Mouse (Mus musculus) erythroblast, adult 5-6 weeks (primary cell): ENCODE measurements around the gene Clpx. TPM values are rescaled to one million over a fixed set of nuclear protein-coding genes. Genes with fewer than 3 reads are reported as not detected.
A peak's percentile ranks its signal among the peaks of the same experiment; 100 is the strongest.
"Not testable (repeated sequence)": the region's sequence is repeated elsewhere in the genome, so short reads cannot be mapped to it uniquely, and the experiment has no call there.

ENCODE experiments used
- ATAC-seq: replicated peaks from 2 replicates; pipeline ENCODE4 v1.8.0; 2016; ENCODE audit warnings: moderate number of reproducible peaks, mild to moderate bottlenecking, moderate TSS enrichment, inconsistent platforms; ENCODE audit not compliant: poor library complexity, low FRiP score, severe bottlenecking
- total RNA-seq, 2 experiments: library from RNA; stranded (forward) in 1 of 2; stranded (reverse) in 1 of 2; fragments of 150-400 nt in 1 of 2; fragments of 200-764, 138-1000 nt in 1 of 2; gene quantifications; 2 replicates each; pipeline versions ENCODE4 v1.2.3 to v1.2.4; 2015 to 2017; ENCODE audit warnings: low replicate concordance in 2 of 2

Clpx gene
- total RNA-seq, 2 experiments from 2014 or later, result 20.8 to 34.5 TPM

- ATAC-seq, result not testable (repeated sequence)
Observed at GRCm38 (mm10) chr9:65288252-65288651, 5.8 kb upstream of the Clpx start.

GRCm38 (mm10) chr9:65289988-65290387 is 4.1 kb upstream of the Clpx start:
- no peak for ATAC-seq

GRCm38 (mm10) chr9:65292421-65292820 is 1.6 kb upstream of the Clpx start:
- no peak for ATAC-seq

- 0 out of 2 replicates have a peak, but pooled peaks have one; percentile 44 for ATAC-seq
Observed at GRCm38 (mm10) chr9:65293119-65293518, 941 bp upstream of the Clpx start.

- peak; percentile 28; the same call in 1 of the 2 replicates for ATAC-seq
Observed at GRCm38 (mm10) chr9:65293580-65293972, 484 bp upstream of the Clpx start.

- peak; percentile 57 for ATAC-seq
Observed at GRCm38 (mm10) chr9:65294716-65295378, 787 bp downstream of the Clpx start.

- no peak for ATAC-seq
Observed at GRCm38 (mm10) chr9:65297056-65297455, 3.0 kb downstream of the Clpx start.

- no peak for ATAC-seq
Observed at GRCm38 (mm10) chr9:65298761-65299160, 4.7 kb downstream of the Clpx start.

GRCm38 (mm10) chr9:65299650-65300049 is 5.6 kb downstream of the Clpx start:
- ATAC-seq, result no peak

- ATAC-seq, result no peak
Observed at GRCm38 (mm10) chr9:65302327-65302983, 8.4 kb downstream of the Clpx start.

GRCm38 (mm10) chr9:65303586-65303985 is 9.5 kb downstream of the Clpx start:
- no peak for ATAC-seq

GRCm38 (mm10) chr9:65304300-65304699 is 10.2 kb downstream of the Clpx start:
- ATAC-seq, result no peak

GRCm38 (mm10) chr9:65306672-65307071 is 12.6 kb downstream of the Clpx start:
- no peak for ATAC-seq

GRCm38 (mm10) chr9:65308011-65308410 is 14.0 kb downstream of the Clpx start:
- no peak for ATAC-seq

GRCm38 (mm10) chr9:65312669-65313357 is 18.8 kb downstream of the Clpx start:
- peak; percentile 72 for ATAC-seq

GRCm38 (mm10) chr9:65313846-65314245 is 19.8 kb downstream of the Clpx start:
- no peak for ATAC-seq

- ATAC-seq, result no peak
Observed at GRCm38 (mm10) chr9:65322255-65322900, 28.3 kb downstream of the Clpx start.

GRCm38 (mm10) chr9:65325971-65326370 is 31.9 kb downstream of the Clpx start:
- ATAC-seq, result no peak

- no peak for ATAC-seq
Observed at GRCm38 (mm10) chr9:65327371-65327770, 33.3 kb downstream of the Clpx start.

- ATAC-seq, result no peak
Observed at GRCm38 (mm10) chr9:65333958-65334357, 39.9 kb downstream of the Clpx start.
